Mouse (Mus musculus): Measurements from ENCODE around the gene Retreg1. TPM values are rescaled to one million over a fixed set of nuclear protein-coding genes. Genes with fewer than 3 reads are reported as not detected.

The Retreg1 gene
- polyA plus RNA-seq, 1 experiment from 2014 or later = 6.8 TPM

DNA sequence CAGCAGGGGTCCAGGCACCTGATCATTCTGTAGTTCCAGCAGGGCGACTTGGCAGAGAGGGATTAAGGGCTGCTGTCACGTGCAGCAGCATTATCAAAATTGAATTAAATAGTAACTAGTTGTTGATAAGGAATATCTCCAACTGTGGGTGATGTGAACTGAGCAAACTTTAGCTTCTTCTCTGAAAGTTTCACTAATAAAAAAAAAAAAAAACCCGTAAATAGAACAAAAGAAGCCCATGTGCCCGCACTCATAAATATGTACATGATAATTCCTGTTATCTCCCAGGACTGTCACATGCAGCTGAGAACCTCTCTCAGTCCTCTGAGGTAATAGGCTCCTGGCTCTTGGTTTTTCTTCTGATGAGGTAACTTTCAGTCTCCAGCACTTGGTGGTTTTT is 99.4 kb downstream of the Retreg1 start:
- Histone ChIP-seq H3K4me3 (replicated peaks) (no peak overlapping the region), H3K27ac (no peak overlapping the region), H3K36me3 (no peaks in the 10 kb centered on the region), H3K9me3 (no peaks in the 10 kb centered on the region), H3K9ac (replicated peaks) (no peak overlapping the region), H3K4me2 (replicated peaks) (no peak overlapping the region), H3K27me3 (no peaks in the 10 kb centered on the region), H3K4me1 (replicated peaks) (peaks cover 10% of the 10 kb centered on the region; the same call in 1 of the 2 replicates)
- no peak for ATAC-seq
- WGBS = 42% methylated on average over 4 of the region's 4 CpGs

DNA sequence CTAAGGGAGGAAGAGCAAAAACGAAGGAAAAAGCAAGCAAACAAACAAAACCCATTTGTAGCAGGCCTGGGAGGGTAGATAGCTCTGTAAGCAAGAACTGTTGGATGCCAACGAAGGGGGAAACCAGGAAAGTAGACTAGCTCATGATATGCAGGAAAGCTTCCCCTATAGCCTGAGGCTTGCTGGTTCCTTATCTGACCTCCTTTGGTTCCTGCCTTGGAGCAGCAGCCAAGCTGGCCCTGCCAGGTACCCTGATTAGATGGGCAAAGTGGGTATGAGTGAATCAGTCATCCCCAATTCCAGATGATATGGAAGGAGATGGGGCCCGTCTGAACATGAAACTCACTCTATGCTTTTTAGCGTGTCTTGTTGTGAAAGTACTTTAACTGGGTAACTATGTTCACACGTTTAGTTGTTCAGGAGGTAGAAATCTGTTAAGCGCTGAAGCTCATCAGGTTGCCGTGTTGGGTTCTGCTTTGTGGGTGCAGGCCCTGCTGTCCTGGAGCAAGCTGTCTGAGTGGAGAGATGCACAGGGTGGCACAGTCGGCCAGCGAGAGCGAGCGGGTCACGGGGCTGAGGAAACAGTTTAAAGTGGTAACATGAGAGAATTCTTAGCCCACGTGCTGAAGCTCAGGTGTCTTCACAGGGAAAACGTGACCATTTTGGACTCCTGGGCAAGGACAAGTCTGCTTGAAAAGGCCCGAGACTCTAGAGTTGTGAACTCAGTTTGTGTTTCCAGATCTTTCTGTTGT is 100.6 kb downstream of the Retreg1 start:
- no peak for ATAC-seq
- H3K27ac ChIP-seq = no peak overlapping the region
- no peak overlapping the region for H3K4me2 ChIP-seq (replicated peaks)
- H3K4me1 ChIP-seq (replicated peaks) = peaks cover 10% of the 10 kb centered on the region; the same call in 1 of the 2 replicates
- H3K4me3 ChIP-seq (replicated peaks) = no peak overlapping the region
- no peaks in the 10 kb centered on the region for H3K9me3 ChIP-seq
- H3K27me3 ChIP-seq = no peaks in the 10 kb centered on the region
- no peaks in the 10 kb centered on the region for H3K36me3 ChIP-seq
- H3K9ac ChIP-seq (replicated peaks) = no peak overlapping the region
- 92% methylated on average over 15 of the region's 15 CpGs for WGBS

DNA sequence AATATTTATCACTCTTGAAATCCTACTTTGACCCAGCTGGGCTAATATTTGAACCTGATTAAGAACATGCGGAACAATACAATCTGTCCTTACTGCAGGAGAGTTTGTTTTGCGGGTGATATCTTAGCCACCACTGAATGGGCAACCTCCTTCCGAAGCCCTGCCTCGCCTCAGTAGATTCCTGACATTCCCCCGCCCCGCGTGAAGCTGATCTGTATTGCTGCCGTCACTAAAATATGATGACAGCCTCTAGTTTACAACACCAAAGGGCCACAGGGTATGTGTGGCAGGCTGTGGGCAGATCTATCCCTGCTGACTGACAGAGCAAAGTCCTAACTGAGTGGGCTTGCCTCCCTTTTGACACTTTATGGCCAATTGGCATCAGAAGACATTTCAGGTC is 102.2 kb downstream of the Retreg1 start:
- no peak overlapping the region for H3K27ac ChIP-seq
- no peaks in the 10 kb centered on the region for H3K27me3 ChIP-seq
- H3K4me3 ChIP-seq (replicated peaks) = no peak overlapping the region
- no peaks in the 10 kb centered on the region for H3K36me3 ChIP-seq
- H3K4me2 ChIP-seq (replicated peaks) = no peak overlapping the region
- no peak for ATAC-seq
- no peaks in the 10 kb centered on the region for H3K9me3 ChIP-seq
- no peak overlapping the region for H3K9ac ChIP-seq (replicated peaks)
- peaks cover 10% of the 10 kb centered on the region; the same call in 1 of the 2 replicates for H3K4me1 ChIP-seq (replicated peaks)
- WGBS = 89% methylated on average over 8 of the region's 8 CpGs

DNA sequence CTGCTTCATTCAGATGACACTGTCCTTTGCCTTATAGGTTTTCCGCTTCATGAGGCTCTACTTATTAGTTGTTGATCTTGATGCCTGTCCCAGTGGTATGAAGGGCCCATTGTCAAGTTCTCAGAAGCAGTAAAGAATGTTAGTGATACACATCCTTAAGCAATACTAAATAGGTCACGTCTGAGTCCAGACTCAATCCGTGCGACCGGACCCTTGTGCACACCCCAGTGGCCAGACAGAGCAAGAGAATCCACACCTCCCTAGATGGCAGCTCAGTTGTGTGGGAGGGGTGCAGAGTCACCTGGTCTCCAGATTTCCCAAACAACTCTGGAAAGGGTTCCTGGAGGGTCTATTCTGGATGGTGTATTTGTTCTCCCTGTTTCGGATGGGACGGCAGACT is 103.5 kb downstream of the Retreg1 start:
- Histone ChIP-seq H3K27me3 (no peaks in the 10 kb centered on the region), H3K4me2 (replicated peaks) (no peak overlapping the region), H3K4me1 (replicated peaks) (peaks cover 5% of the 10 kb centered on the region; the same call in 1 of the 2 replicates), H3K4me3 (replicated peaks) (no peak overlapping the region), H3K9me3 (no peaks in the 10 kb centered on the region), H3K27ac (no peak overlapping the region), H3K36me3 (no peaks in the 10 kb centered on the region), H3K9ac (replicated peaks) (no peak overlapping the region)
- 93% methylated on average over 7 of the region's 7 CpGs for WGBS
- no peak for ATAC-seq

DNA sequence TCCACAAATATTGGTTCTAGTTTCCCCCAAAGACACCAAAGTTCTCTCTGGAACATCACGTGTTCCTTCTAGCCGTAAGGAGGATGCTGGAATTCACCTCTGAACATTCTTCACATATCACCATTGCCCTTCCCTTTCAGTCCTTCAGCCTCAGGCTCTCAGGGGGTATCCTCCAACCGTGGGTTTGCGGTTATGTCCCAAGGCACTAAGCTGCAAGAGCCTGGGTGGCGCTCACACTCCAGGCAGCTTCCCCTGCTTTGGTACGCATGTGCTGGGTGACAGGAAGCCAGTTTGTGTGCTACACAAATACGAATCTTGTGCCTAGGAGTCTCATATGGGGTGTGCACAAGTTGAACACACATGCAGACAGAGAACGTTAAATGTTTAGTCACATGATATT is 104.4 kb downstream of the Retreg1 start:
- Histone ChIP-seq H3K4me1 (replicated peaks) (peaks cover 2% of the 10 kb centered on the region; the same call in 1 of the 2 replicates), H3K27ac (no peak overlapping the region), H3K4me2 (replicated peaks) (no peak overlapping the region), H3K9me3 (no peaks in the 10 kb centered on the region), H3K36me3 (no peaks in the 10 kb centered on the region), H3K9ac (replicated peaks) (no peak overlapping the region), H3K4me3 (replicated peaks) (no peak overlapping the region), H3K27me3 (no peaks in the 10 kb centered on the region)
- WGBS = 88% methylated on average over 8 of the region's 8 CpGs
- ATAC-seq = no peak

DNA sequence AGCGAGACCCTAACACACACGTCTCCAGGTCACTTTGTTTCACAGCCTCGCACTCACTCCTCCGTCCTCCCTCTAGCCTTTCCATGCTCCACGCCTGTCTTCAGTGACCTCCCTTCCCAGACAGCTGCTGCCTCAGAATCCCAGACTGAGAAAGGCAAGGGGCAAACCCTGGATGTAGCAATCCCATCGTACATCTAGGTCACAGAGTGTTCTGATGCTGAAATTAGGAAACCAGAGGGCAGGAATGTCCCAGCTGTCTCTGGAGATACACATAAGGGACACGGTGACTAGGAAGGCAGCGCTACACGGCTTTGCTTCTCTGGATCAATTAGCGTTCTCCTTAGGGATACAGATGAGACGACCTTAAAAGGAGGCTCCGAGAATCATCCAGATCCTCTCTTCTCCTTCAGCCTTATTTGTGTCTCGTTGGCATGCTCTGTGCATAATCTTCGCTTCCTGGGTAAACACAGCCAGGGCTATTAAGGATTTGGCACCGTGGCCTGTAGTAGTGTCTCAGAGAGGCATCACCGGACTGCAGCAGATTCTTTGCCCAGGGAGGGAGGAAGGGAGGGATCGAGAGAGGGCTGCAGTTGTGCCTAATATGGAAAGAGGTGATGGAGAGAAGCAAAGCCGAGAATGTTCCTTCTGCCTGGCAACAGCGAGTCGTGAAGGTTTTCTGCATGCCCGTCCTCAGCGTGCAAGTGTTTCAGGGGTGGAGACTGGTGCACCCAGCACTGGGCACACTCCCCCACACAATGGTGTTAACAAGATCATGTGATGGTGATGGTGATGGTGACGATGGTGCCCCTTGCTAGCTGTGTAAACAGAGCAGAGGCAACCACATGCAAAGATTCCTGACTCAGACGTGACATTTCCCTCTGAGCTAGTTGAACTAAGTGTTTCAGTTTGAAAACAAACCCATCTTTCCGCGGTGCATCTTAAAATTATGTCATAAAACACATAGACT is 105.6 kb downstream of the Retreg1 start:
- 82% methylated on average over 26 of the region's 26 CpGs for WGBS
- peak; percentile 30; the same call in 1 of the 2 replicates for ATAC-seq
- H3K27ac ChIP-seq = no peak overlapping the region

DNA sequence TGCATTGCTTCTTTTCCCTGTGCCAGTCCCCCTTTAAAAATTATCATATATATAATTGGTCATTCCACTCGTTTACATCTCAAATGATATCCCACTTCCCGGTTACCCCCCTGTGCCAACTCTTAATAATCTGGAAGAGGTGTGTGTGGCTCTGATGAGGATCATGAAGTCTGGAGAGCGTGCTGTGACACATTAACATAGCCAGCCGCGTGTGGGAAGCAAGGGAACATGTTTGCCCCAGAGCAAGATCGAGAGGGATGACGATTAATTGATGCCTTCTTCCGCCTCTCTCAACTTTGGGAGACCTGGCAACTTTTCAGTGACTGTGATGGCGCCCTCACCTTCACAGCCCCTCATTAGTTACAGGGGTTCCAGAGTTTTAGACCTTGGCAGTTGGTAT is 106.7 kb downstream of the Retreg1 start:
- Histone ChIP-seq H3K27ac (no peak overlapping the region), H3K36me3 (no peaks in the 10 kb centered on the region), H3K4me2 (replicated peaks) (no peak overlapping the region), H3K27me3 (no peaks in the 10 kb centered on the region), H3K9ac (replicated peaks) (no peak overlapping the region), H3K4me1 (replicated peaks) (no peaks in the 10 kb centered on the region), H3K4me3 (replicated peaks) (no peak overlapping the region), H3K9me3 (no peaks in the 10 kb centered on the region)
- 88% methylated on average over 9 of the region's 9 CpGs for whole genome bisulfite sequencing
- ATAC-seq = no peak

More for the DNA sequence above, 105.6 kb downstream of the Retreg1 start:
- H3K9me3 ChIP-seq = no peaks in the 10 kb centered on the region
- no peaks in the 10 kb centered on the region for H3K36me3 ChIP-seq
- no peak overlapping the region for H3K4me3 ChIP-seq (replicated peaks)
- H3K4me2 ChIP-seq (replicated peaks) = no peak overlapping the region
- no peak overlapping the region for H3K9ac ChIP-seq (replicated peaks)
- H3K27me3 ChIP-seq = no peaks in the 10 kb centered on the region
- no peaks in the 10 kb centered on the region for H3K4me1 ChIP-seq (replicated peaks)

DNA sequence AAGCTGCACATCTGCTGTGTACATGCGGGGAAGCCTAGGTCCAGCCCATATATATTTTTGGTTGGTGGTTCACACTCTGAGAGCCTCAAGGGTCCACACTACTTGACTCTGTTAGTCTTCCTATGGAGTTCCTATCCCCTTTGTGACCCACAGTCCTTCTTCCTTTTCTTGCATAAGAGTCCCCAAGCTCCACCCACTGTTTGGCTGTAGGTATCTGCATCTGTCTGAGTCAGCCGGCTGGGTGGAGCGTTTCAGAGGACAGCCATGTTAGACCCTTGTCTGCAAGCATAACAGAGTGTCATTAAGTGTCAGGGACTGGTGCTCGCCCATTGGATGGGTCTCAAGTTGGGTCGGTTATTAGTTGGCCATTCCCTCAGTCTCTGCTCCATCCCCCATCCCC is 107.6 kb downstream of the Retreg1 start:
- ATAC-seq = no peak
- 91% methylated on average over 5 of the region's 5 CpGs for WGBS
- Histone ChIP-seq H3K4me3 (replicated peaks) (no peak overlapping the region), H3K9ac (replicated peaks) (no peak overlapping the region), H3K9me3 (no peaks in the 10 kb centered on the region), H3K4me1 (replicated peaks) (no peaks in the 10 kb centered on the region), H3K27ac (no peak overlapping the region), H3K27me3 (no peaks in the 10 kb centered on the region), H3K36me3 (no peaks in the 10 kb centered on the region), H3K4me2 (replicated peaks) (no peak overlapping the region)

DNA sequence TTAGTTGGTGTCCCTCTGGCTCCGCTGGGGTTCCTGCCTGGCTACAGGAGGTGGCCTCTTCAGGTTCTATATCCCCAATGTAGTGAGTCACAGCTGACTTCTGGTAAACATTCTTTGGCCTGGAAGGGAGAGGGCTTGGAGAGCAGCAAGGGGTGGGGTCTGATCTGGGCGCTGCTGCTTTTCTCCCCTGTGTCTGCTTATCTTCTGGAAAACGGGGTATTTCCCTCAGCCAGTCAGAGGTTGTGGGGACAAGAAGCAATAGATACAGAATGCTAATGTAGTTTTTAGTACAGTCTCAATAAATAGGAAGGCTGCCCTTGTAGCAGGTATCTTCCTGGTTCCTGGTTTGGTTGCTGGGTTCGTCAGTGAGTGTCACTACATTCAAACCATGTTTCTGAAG is 108.1 kb downstream of the Retreg1 start:
- no peaks in the 10 kb centered on the region for H3K36me3 ChIP-seq
- no peak overlapping the region for H3K4me2 ChIP-seq (replicated peaks)
- H3K4me3 ChIP-seq (replicated peaks) = no peak overlapping the region
- H3K4me1 ChIP-seq (replicated peaks) = no peaks in the 10 kb centered on the region
- H3K27me3 ChIP-seq = no peaks in the 10 kb centered on the region
- no peak for ATAC-seq
- no peak overlapping the region for H3K27ac ChIP-seq
- no peak overlapping the region for H3K9ac ChIP-seq (replicated peaks)
- WGBS = 83% methylated on average over 4 of the region's 4 CpGs
- H3K9me3 ChIP-seq = no peaks in the 10 kb centered on the region

DNA sequence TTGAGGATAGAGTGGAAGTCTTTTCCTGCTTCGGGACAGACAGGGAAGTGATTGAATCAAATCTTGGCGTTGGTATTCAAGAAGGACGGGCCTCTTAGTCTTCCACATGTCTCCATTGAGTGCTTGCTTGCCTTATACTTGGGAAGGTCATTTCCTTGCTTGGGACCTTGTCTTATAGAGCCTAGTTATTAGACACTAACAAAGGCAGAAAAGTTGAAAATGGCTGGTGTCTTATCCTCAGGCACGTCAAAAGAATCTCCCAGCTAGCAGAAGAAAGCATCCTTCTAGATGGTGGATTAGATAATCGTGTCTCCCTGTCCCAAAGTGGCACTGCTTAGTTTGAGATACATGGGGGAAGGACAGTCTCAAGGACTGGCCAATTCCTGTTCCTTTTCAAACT is 113.0 kb downstream of the Retreg1 start:
- Histone ChIP-seq H3K9me3 (no peaks in the 10 kb centered on the region), H3K27me3 (no peaks in the 10 kb centered on the region), H3K9ac (replicated peaks) (no peak overlapping the region), H3K4me3 (replicated peaks) (no peak overlapping the region), H3K36me3 (no peaks in the 10 kb centered on the region), H3K4me1 (replicated peaks) (peaks cover 4% of the 10 kb centered on the region; the same call in 1 of the 2 replicates), H3K4me2 (replicated peaks) (no peak overlapping the region), H3K27ac (no peak overlapping the region)
- 75% methylated on average over 5 of the region's 5 CpGs for WGBS
- no peak for ATAC-seq

DNA sequence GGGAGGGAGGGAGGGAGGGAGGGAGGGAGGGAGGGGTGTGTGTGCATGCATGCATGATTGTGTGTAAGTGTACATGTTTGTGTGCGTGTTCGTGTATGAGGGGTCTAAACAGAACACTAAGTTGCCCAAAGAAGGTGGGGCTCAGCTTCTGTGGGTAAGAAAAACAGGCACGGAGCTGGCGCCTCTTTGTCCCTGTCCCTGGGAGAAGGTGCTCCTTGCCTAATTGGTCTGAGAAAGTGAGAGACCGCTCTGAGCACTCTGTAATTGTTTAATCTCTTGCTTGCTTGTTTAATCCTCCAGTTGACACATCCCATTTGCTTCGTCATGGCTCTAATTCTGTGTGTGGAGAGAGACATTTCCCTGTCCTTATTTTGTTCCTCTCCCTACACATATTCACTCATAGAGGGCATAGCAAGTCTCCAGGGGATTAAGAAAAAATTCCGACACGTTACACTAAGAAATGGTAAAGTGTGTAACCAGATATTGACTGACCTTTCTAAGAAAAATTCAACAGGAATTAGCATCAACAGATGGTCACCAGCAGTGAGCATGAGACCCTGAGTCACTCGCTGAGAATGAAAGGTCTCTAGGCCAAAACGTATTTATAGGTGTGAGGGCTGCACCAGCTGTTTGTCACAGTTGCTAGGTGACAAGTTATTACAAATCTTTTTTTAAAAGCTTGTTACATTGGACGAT is 113.6 kb downstream of the Retreg1 start:
- ATAC-seq = 0 out of 2 replicates have a peak, but pooled peaks have one; percentile 28
- H3K27ac ChIP-seq = no peak overlapping the region
- WGBS = 39% methylated on average over 11 of the region's 11 CpGs
- H3K9ac ChIP-seq (replicated peaks) = no peak overlapping the region
- H3K36me3 ChIP-seq = no peaks in the 10 kb centered on the region
- no peak overlapping the region for H3K4me3 ChIP-seq (replicated peaks)
- no peaks in the 10 kb centered on the region for H3K27me3 ChIP-seq
- H3K9me3 ChIP-seq = no peaks in the 10 kb centered on the region
- no peak overlapping the region for H3K4me2 ChIP-seq (replicated peaks)
- peaks cover 4% of the 10 kb centered on the region; the same call in 1 of the 2 replicates for H3K4me1 ChIP-seq (replicated peaks)

Data from midbrain, embryonic 13.5 days (tissue).